Mouse (Mus musculus): ENCODE results near the gene Gng12.

- TF ChIP-seq CTCF (IDR thresholded peaks at IDR 0.05; ENCODE audit: borderline replicate concordance, insufficient read depth, low read length) (no peak), POLR2A (IDR thresholded peaks at IDR 0.05; ENCODE audit: low read depth, low read length) (no peak)
These were observed 118.5 kb downstream of the Gng12 start for GRCm38 (mm10) chr6:67014679-67015075.
